Mouse (Mus musculus): ENCODE measurements at regions not wholly inside any gene's neighbourhood (a gene's known extent, or its start where the extent isn't known, plus 50 kb on each side); places are given as distances from the start of the nearest gene placed in this dataset.

DNA sequence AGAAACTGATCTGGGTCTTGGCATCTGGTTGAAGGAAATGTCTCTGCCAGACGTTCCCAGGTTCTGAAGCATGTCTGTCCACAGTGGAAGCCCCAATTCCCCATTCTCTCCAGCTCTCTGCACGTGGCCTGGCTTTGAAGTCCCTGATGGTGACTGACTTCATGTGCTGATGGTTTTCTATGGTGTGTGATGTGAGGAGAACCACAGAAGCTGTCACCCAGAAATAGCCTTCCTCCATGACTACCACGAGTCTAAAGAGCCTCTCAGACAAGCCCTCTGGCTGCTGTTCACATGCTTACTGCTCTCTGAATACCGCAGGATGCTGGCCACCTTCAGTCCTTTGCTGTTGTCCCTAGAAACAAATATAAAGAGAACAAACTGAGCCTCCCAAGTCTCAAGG lies 616.8 kb upstream of the 2610301B20Rik start:
- no peak for TF ChIP-seq ZC3H11A (IDR thresholded peaks at IDR 0.05; ENCODE audit: borderline replicate concordance, low read depth, low read length)
- no peak for TF ChIP-seq CHD2 (IDR thresholded peaks at IDR 0.05; ENCODE audit: low read depth, low read length)
- TF ChIP-seq HCFC1 (IDR thresholded peaks at IDR 0.05; ENCODE audit: borderline replicate concordance, insufficient read depth, low read length), result no peak
- no peak for TF ChIP-seq MAFK (IDR thresholded peaks at IDR 0.05; ENCODE audit: insufficient read depth, low read depth, low read length)

Data from ES-E14 (cell line).